Mouse (Mus musculus) heart, embryonic 16.5 days (tissue): ENCODE results near the gene Mtx3. TPM values are rescaled to one million over a fixed set of nuclear protein-coding genes. Genes with fewer than 3 reads are reported as not detected.
"Not testable (repeated sequence)": the region's sequence is repeated elsewhere in the genome, so short reads cannot be mapped to it uniquely, and the experiment has no call there.

ENCODE experiments used
- ATAC-seq: fragments of 200-750 bp; cut with Nextera tagmentation; replicated peaks from 2 replicates; pipeline ENCODE4 v1.8.0; 2017; ENCODE audit warnings: moderate number of reproducible peaks; ENCODE audit not compliant: insufficient read depth, low FRiP score; ENCODE audit errors: extremely low read depth
- H3K27ac ChIP-seq: fragments of 300-500 bp; sonication (generic); 2 replicates; pipeline ENCODE4 v1.5.1; 2014; ENCODE audit warnings: mild to moderate bottlenecking, low read length, control low read depth, moderate library complexity
- H3K27me3 ChIP-seq: fragments of 300-500 bp; sonication (generic); 2 replicates; pipeline ENCODE4 v1.6.1; 2014; ENCODE audit warnings: low read length, mixed read lengths; ENCODE audit not compliant: control insufficient read depth, insufficient read depth
- H3K36me3 ChIP-seq: fragments of 300-500 bp; sonication (generic); 2 replicates; pipeline ENCODE4 v1.6.1; 2014; ENCODE audit not compliant: control insufficient read depth, insufficient read depth
- H3K4me1 ChIP-seq: fragments of 300-500 bp; sonication (generic); 2 replicates; pipeline ENCODE4 v1.6.1; 2014; ENCODE audit warnings: low read length, mixed read lengths; ENCODE audit not compliant: control insufficient read depth, insufficient read depth
- H3K4me2 ChIP-seq: fragments of 300-500 bp; sonication (generic); 2 replicates; pipeline ENCODE4 v1.6.1; 2014; ENCODE audit warnings: low read depth, mild to moderate bottlenecking, control low read depth, low read length
- H3K4me3 ChIP-seq: fragments of 300-500 bp; sonication (generic); 2 replicates; pipeline ENCODE4 v1.5.1; 2014; ENCODE audit warnings: mild to moderate bottlenecking, control low read depth, low read length
- H3K9ac ChIP-seq: fragments of 300-500 bp; sonication (generic); 2 replicates; pipeline ENCODE4 v1.6.1; 2014; ENCODE audit warnings: low read length, control low read depth
- H3K9me3 ChIP-seq: fragments of 300-500 bp; sonication (generic); replicated peaks from 2 replicates; pipeline ENCODE4 v1.6.1; 2016; ENCODE audit warnings: low read length; ENCODE audit not compliant: control insufficient read depth
- WGBS: fragments of 180-500 bp; shearing (Covaris S2); extraction: QIAGEN DNeasy Blood & Tissue Kit; methylation state at CpG from one replicate; pipeline ENCODE4 v1.1.7; 2014; 5-methylcytosine and 5-hydroxymethylcytosine counted together
- polyA plus RNA-seq: library from polyadenylated mRNA; unstranded; fragments of >200 nt; fragmentation: Nextera tagmentation; extraction: Ambion mirVana; gene quantifications from 2 replicates; pipeline ENCODE4 v1.2.1, GENCODE M21; 2015

Mtx3 gene
- polyA plus RNA-seq, result 3.0 and 3.1 TPM in 2 replicates

DNA sequence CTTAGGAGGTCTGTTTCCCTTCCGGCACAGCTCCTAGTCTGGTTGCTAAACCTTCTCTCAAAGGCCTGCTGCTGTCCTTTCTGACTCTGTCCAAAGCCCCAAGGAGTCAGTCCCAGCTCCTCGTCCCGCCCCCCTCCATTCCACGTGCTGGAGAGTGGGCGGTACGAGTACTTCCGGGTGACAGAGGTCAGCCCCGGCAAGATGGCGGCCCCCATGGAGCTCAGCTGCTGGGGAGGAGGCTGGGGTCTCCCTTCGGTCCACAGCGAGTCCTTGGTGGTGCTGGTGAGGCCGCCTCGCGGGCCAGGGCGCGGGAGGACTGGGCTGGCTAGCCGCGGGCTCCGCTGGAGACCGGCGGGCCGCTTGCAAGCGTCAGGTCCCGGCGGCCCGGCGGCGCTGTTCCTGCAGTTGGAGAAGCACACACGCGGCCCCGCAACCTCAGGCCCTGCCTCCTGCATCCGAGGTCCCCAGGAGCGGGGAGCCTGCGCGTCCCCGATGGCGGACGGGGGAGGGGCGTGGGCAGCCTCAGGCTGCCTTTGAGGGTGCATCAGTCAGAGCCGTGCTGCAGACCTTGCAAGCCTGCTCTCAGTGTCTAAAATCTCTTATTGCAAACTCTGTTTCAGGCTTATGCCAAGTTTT, at the start of gene Mtx3:
TSS of gene Mtx3 (plus strand) at position 175 of the 636 bp plus-strand sequence.
- Histone ChIP-seq H3K4me1 (peaks cover 4% of the 10 kb centered on the region; the same call in 1 of the 2 replicates), H3K9ac (peak within 1 kb of the TSS; percentile 96), H3K36me3 (peaks cover 19% of the 10 kb centered on the region), H3K27me3 (no peaks in the 10 kb centered on the region), H3K9me3 (no peaks in the 10 kb centered on the region), H3K27ac (peak within 1 kb of the TSS; percentile 87), H3K4me2 (peak within 1 kb of the TSS; percentile 79), H3K4me3 (peak within 1 kb of the TSS; percentile 97)
- ATAC-seq, result peak; percentile 96
- WGBS, result 2% methylated on average over 40 of the region's 40 CpGs

DNA sequence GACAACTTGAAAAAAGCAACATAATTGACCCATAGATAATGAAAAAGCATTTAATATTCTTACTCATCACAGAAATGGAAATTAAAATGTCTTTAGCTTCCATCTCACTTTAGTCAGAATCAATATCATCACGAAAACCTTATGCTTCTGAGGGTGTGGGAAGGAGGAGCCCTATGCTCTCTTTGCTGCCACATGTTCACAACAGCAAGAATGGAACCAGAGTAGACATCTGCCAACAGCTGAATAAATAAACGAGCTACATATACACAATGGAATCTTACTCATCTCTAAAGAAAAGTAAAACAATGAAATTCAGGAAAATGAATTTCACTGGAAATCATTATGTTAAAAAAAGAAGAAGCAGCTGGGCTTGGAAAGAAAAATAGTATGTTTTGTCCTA, 45.7 kb upstream of the Mtx3 start:
- no peak overlapping the region for H3K9ac ChIP-seq
- H3K36me3 ChIP-seq, result no peaks in the 10 kb centered on the region
- H3K27me3 ChIP-seq, result peaks cover 16% of the 10 kb centered on the region
- no peaks in the 10 kb centered on the region for H3K9me3 ChIP-seq
- no peaks in the 10 kb centered on the region for H3K4me1 ChIP-seq
- H3K4me2 ChIP-seq, result no peak overlapping the region
- no peak overlapping the region for H3K27ac ChIP-seq
- H3K4me3 ChIP-seq, result no peak overlapping the region
- no peak for ATAC-seq
- 64% methylated on average over 2 of the region's 2 CpGs for WGBS

DNA sequence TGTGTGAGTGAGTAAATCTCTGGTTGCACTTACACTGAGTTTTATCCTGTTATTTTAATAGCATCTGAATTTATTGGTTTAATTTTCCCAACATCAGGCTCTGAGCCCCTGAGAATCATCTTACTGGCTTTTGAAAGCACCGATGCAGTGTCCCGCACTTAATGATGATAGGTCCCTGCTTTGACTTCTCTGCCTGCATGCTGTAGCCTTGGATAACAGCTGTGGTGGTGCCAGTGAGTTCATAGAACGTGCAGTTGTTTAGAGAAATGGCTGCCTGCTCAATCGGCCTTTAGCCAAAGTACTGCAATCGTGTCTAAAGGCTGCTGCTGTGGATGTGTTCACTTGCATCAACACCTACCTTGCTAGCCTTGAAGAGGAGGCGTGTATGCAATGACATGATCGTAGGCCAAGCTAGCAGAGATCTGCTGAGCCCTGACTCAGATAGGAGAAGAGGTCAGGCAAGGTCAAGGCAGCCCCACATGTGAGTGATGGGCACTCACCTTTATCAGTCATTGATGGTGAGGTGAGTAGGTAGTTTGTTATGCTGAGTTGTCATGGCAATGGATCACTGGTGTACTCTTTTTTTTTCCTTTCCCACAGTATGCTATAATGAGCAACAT, 45.1 kb upstream of the Mtx3 start:
- Histone ChIP-seq H3K9me3 (no peaks in the 10 kb centered on the region), H3K4me1 (no peaks in the 10 kb centered on the region), H3K27ac (no peak overlapping the region), H3K4me3 (no peak overlapping the region), H3K36me3 (no peaks in the 10 kb centered on the region), H3K9ac (no peak overlapping the region), H3K27me3 (peaks cover 10% of the 10 kb centered on the region), H3K4me2 (no peak overlapping the region)
- WGBS, result 58% methylated on average over 7 of the region's 7 CpGs
- ATAC-seq, result no peak

DNA sequence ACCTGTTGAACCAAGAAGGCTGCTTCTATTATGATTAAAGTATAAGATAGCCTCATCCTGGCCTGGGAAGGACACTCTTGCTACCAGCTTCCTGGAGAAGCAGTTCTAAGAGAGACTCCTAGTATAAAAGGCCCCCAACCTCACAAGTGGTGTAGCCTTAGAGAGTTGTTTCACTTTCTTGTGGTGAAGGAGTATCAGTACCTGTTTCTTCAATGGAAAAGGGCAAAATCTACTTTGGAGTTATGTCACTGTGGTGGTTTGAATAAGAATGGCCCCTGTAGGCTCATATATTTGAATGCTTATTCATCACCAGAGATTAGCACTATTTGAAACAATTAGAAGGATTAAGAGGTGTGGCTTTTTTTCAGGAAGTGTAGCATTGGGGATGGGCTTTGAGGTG, 37.8 kb upstream of the Mtx3 start:
- H3K4me3 ChIP-seq, result no peak overlapping the region
- H3K4me2 ChIP-seq, result no peak overlapping the region
- no peaks in the 10 kb centered on the region for H3K27me3 ChIP-seq
- no peaks in the 10 kb centered on the region for H3K36me3 ChIP-seq
- ATAC-seq, result no peak
- H3K4me1 ChIP-seq, result peaks cover 6% of the 10 kb centered on the region; the same call in 1 of the 2 replicates
- no peak overlapping the region for H3K27ac ChIP-seq
- H3K9me3 ChIP-seq, result no peaks in the 10 kb centered on the region
- no peak overlapping the region for H3K9ac ChIP-seq

DNA sequence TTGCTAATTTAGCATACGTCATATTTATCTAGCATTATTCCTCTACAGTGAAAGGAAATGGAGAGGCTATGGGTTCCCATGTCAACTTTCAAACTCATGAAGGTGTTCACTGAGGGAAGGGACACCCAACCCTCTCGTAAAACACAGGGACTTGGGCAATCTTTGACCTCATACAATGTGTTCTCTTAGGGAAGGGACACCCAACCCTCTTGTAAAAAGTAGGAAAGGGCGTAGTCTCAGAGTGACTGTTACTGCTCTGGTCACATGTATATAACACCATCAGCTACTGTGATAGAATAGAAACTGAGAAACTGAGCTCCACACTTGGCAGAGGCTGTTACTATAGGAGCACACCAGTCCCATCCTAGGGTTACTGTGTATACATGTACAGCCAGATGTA, 36.7 kb upstream of the Mtx3 start:
- Histone ChIP-seq H3K27ac (no peak overlapping the region), H3K4me2 (no peak overlapping the region), H3K4me1 (peaks cover 6% of the 10 kb centered on the region; the same call in 1 of the 2 replicates), H3K27me3 (no peaks in the 10 kb centered on the region), H3K4me3 (no peak overlapping the region), H3K9ac (no peak overlapping the region), H3K36me3 (no peaks in the 10 kb centered on the region), H3K9me3 (no peaks in the 10 kb centered on the region)
- WGBS, result 89% methylated on average over 3 of the region's 3 CpGs
- ATAC-seq, result no peak

DNA sequence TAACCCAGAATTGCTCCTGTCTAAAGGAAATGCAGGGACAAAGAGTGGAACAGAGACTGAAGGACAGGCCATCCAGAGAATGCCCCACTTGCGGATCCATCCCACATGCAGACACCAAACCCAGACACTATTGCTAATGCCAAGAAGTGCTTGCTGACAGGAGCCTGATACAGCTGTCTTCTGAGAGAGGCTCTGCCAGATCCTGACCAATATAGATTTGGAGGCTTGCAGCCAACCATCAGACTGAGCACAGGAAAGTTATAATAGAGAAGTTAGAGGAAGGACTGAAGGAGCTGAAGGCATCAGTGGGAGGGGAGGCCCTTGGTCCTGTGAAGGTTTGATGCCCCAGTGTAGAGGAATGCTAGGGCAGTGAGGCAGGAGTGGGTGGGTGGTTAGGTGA, 34.0 kb upstream of the Mtx3 start:
- 28% methylated on average over 1 of the region's 1 CpGs for WGBS

DNA sequence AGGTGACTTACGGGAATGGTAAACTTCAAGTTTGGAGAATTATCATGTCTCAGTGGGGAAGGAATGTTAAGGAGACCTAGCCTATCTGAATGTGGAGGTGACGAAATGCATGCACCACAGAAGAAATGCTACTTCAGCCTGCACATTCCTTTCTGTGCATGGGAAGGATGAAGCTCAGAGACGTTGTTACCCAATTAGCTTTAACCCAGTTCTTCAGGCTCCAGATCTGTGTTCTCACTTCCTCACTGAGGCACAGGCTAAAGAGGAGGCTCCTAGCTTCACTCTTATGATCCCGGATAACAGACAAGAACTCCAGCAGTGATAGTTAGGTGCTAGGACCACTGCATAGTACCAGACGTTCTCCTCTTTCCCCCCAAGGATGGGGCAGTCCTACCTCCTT, 28.2 kb upstream of the Mtx3 start:
- Histone ChIP-seq H3K9me3 (no peaks in the 10 kb centered on the region), H3K36me3 (no peaks in the 10 kb centered on the region), H3K4me2 (no peak overlapping the region), H3K9ac (no peak overlapping the region), H3K4me3 (no peak overlapping the region), H3K4me1 (peaks cover 27% of the 10 kb centered on the region), H3K27ac (no peak overlapping the region), H3K27me3 (no peaks in the 10 kb centered on the region)
- ATAC-seq, result no peak
- WGBS, result 47% methylated on average over 5 of the region's 5 CpGs

More for the DNA sequence above, 34.0 kb upstream of the Mtx3 start:
- not testable (repeated sequence) for H3K36me3 ChIP-seq, H3K4me2 ChIP-seq, H3K9ac ChIP-seq, H3K9me3 ChIP-seq, H3K27me3 ChIP-seq, H3K27ac ChIP-seq, ATAC-seq, H3K4me3 ChIP-seq
- peaks cover 10% of the 10 kb centered on the region for H3K4me1 ChIP-seq

DNA sequence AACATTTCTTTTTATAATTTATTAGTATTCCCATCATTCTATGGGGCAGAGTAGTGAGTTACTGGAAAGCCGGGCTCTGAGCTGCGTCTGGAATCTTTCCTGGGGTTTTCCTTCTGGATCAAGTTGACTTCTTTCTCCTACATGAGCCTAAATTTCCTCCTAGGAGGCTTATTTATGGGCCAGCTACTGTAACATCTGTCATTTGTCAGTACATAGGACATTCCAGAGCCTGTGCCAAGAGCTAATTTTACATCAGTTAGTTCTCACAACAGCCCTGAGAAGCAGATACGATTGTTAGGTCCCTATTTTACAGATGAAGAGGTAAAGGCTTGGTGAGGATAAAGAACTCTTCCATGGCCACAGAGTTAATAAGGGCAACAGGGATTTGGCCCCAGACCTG, 27.2 kb upstream of the Mtx3 start:
- no peaks in the 10 kb centered on the region for H3K36me3 ChIP-seq
- H3K4me1 ChIP-seq, result peaks cover 27% of the 10 kb centered on the region
- peak overlapping the region; percentile 64 for H3K27ac ChIP-seq
- H3K9ac ChIP-seq, result no peak overlapping the region
- peak; percentile 73; the same call in 1 of the 2 replicates for ATAC-seq
- H3K9me3 ChIP-seq, result no peaks in the 10 kb centered on the region
- 26% methylated on average over 3 of the region's 3 CpGs for WGBS
- no peaks in the 10 kb centered on the region for H3K27me3 ChIP-seq
- 0 out of 2 replicates have a peak overlapping the region, but pooled peaks have one; percentile 3 for H3K4me2 ChIP-seq
- H3K4me3 ChIP-seq, result no peak overlapping the region

DNA sequence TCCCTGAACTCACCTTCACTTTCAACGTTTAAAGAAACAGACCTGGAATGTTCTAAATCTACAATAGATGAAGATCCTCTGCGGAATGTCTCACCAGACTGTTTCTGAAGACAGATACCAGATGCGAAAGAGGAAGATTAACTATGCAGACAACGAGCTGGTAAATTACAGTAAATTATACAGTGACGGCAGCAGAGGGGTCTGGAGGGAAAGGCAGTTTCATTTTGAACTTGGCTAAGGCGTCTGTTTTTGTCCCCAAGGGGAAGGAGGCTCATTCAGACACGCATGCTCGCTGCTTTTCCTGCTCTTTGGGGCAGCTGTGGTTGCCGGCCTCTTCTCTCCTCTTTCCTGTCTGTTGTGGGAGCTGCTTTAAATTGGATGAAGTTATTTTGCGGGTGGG, 15.7 kb upstream of the Mtx3 start:
- WGBS, result 53% methylated on average over 10 of the region's 10 CpGs
- Histone ChIP-seq H3K27me3 (no peaks in the 10 kb centered on the region), H3K9ac (no peak overlapping the region), H3K4me3 (0 out of 2 replicates have a peak overlapping the region, but pooled peaks have one; percentile 0), H3K4me1 (no peaks in the 10 kb centered on the region), H3K9me3 (peaks cover 3% of the 10 kb centered on the region; the same call in 1 of the 2 replicates), H3K4me2 (peak overlapping the region; percentile 10), H3K27ac (no peak overlapping the region), H3K36me3 (no peaks in the 10 kb centered on the region)
- no peak for ATAC-seq
